Mouse (Mus musculus): ENCODE measurements around the gene Klf7.

The Klf7 gene

GRCm38 (mm10) chr1:64106127-64106526 is 16.0 kb downstream of the Klf7 start:
- in situ Hi-C loops (cut with MseI, MboI) = loop anchor here in 1 of 2 experiments (25.0 kb wide), 1 partner anchor 331 kb away; no protein-coding TSS in a partner anchor

- in situ Hi-C loops (cut with MseI, MboI) = loop anchor here in 1 of 2 experiments (25.0 kb wide), 1 partner anchor 332 kb away; no protein-coding TSS in a partner anchor
Observed at GRCm38 (mm10) chr1:64105181-64105646, 16.9 kb downstream of the Klf7 start.

GRCm38 (mm10) chr1:64104665-64105064 is 17.4 kb downstream of the Klf7 start:
- in situ Hi-C loops (cut with MseI, MboI) = loop anchor here in 1 of 2 experiments (25.0 kb wide), 1 partner anchor 333 kb away; no protein-coding TSS in a partner anchor

GRCm38 (mm10) chr1:64101331-64101730 is 20.8 kb downstream of the Klf7 start:
- in situ Hi-C loops (cut with MseI, MboI) = loop anchor here in 1 of 2 experiments (25.0 kb wide), 1 partner anchor 336 kb away; no protein-coding TSS in a partner anchor

- in situ Hi-C loops (cut with MseI, MboI) = no loop called here
Observed at GRCm38 (mm10) chr1:64098800-64099199, 23.3 kb downstream of the Klf7 start.

GRCm38 (mm10) chr1:64097640-64098287 is 24.3 kb downstream of the Klf7 start:
- in situ Hi-C loops (cut with MseI, MboI) = no loop called here

- in situ Hi-C loops (cut with MseI, MboI) = no loop called here
Observed at GRCm38 (mm10) chr1:64093018-64093417, 29.1 kb downstream of the Klf7 start.

GRCm38 (mm10) chr1:64091591-64091990 is 30.5 kb downstream of the Klf7 start:
- in situ Hi-C loops (cut with MseI, MboI) = no loop called here

- in situ Hi-C loops (cut with MseI, MboI) = no loop called here
Observed at GRCm38 (mm10) chr1:64090566-64090965, 31.5 kb downstream of the Klf7 start.

- in situ Hi-C loops (cut with MseI, MboI) = no loop called here
Observed at GRCm38 (mm10) chr1:64089691-64090090, 32.4 kb downstream of the Klf7 start.

- in situ Hi-C loops (cut with MseI, MboI) = no loop called here
Observed at GRCm38 (mm10) chr1:64088604-64089320, 33.3 kb downstream of the Klf7 start.

- in situ Hi-C loops (cut with MseI, MboI) = no loop called here
Observed at GRCm38 (mm10) chr1:64087657-64088603, 34.2 kb downstream of the Klf7 start.

- in situ Hi-C loops (cut with MseI, MboI) = no loop called here
Observed at GRCm38 (mm10) chr1:64085875-64086274, 36.2 kb downstream of the Klf7 start.

- in situ Hi-C loops (cut with MseI, MboI) = no loop called here
Observed at GRCm38 (mm10) chr1:64085361-64085760, 36.7 kb downstream of the Klf7 start.

- in situ Hi-C loops (cut with MseI, MboI) = no loop called here
Observed at GRCm38 (mm10) chr1:64084706-64085105, 37.4 kb downstream of the Klf7 start.

GRCm38 (mm10) chr1:64081791-64082190 is 40.3 kb downstream of the Klf7 start:
- in situ Hi-C loops (cut with MseI, MboI) = no loop called here

- in situ Hi-C loops (cut with MseI, MboI) = no loop called here
Observed at GRCm38 (mm10) chr1:64081217-64081616, 40.9 kb downstream of the Klf7 start.

- in situ Hi-C loops (cut with MseI, MboI) = no loop called here
Observed at GRCm38 (mm10) chr1:64080263-64080662, 41.8 kb downstream of the Klf7 start.

- in situ Hi-C loops (cut with MseI, MboI) = no loop called here
Observed at GRCm38 (mm10) chr1:64078747-64079211, 43.3 kb downstream of the Klf7 start.

- in situ Hi-C loops (cut with MseI, MboI) = no loop called here
Observed at GRCm38 (mm10) chr1:64078011-64078746, 43.9 kb downstream of the Klf7 start.

GRCm38 (mm10) chr1:64074051-64074450 is 48.0 kb downstream of the Klf7 start:
- in situ Hi-C loops (cut with MseI, MboI) = no loop called here

Data from mouse trophoblast stem cell (cell line).